Mouse (Mus musculus): Measurements from ENCODE around the gene Cisd2. TPM values are rescaled to one million over a fixed set of nuclear protein-coding genes. Genes with fewer than 3 reads are reported as not detected.

Gene Cisd2
- 64.6 and 66.8 TPM in 2 replicates for polyA plus RNA-seq (2015; fragmentation: Nextera tagmentation; extraction: Ambion mirVana)

GRCm38 (mm10) chr3:135423608-135424212 is at the start of gene Cisd2:
Gene Cisd2, minus strand, starts transcription at chr3:135423925.
- H3K27ac ChIP-seq (replicated peaks) = peak within 1 kb of the TSS; percentile 100
- peak; percentile 40 for ATAC-seq (ENCODE audit: low FRiP score, low read depth)
- no peaks in the 10 kb centered on the region for H3K9me3 ChIP-seq
- H3K27me3 ChIP-seq = no peaks in the 10 kb centered on the region
- peak within 1 kb of the TSS; percentile 66 for H3K4me2 ChIP-seq
- 2% methylated on average over 8 of the region's 8 CpGs for WGBS
- H3K9ac ChIP-seq = peak within 1 kb of the TSS; percentile 66
- peaks cover 25% of the 10 kb centered on the region for H3K4me1 ChIP-seq (replicated peaks)
- peak within 1 kb of the TSS; percentile 73 for H3K4me3 ChIP-seq
- no peaks in the 10 kb centered on the region for H3K36me3 ChIP-seq

GRCm38 (mm10) chr3:135470823-135471222 is 47.1 kb upstream of the Cisd2 start:
- no peak overlapping the region for H3K4me2 ChIP-seq
- no peak for ATAC-seq (ENCODE audit: low FRiP score, low read depth)

GRCm38 (mm10) chr3:135469974-135470373 is 46.2 kb upstream of the Cisd2 start:
- peak; percentile 49; the same call in 1 of the 2 replicates for ATAC-seq (ENCODE audit: low FRiP score, low read depth)
- no peak overlapping the region for H3K4me2 ChIP-seq
- WGBS = 46% methylated on average over 4 of the region's 4 CpGs

More at GRCm38 (mm10) chr3:135470823-135471222, 47.1 kb upstream of the Cisd2 start:
- Histone ChIP-seq H3K27ac (replicated peaks) (no peak overlapping the region), H3K36me3 (peaks cover 5% of the 10 kb centered on the region), H3K9ac (no peak overlapping the region), H3K9me3 (no peaks in the 10 kb centered on the region), H3K4me1 (replicated peaks) (no peaks in the 10 kb centered on the region), H3K4me3 (no peak overlapping the region), H3K27me3 (no peaks in the 10 kb centered on the region)
- WGBS = 86% methylated on average over 1 of the region's 1 CpGs

GRCm38 (mm10) chr3:135469146-135469545 is 45.4 kb upstream of the Cisd2 start:
- no peak overlapping the region for H3K4me2 ChIP-seq
- 63% methylated on average over 3 of the region's 3 CpGs for WGBS
- no peaks in the 10 kb centered on the region for H3K27me3 ChIP-seq
- H3K4me3 ChIP-seq = no peak overlapping the region
- no peaks in the 10 kb centered on the region for H3K4me1 ChIP-seq (replicated peaks)
- ATAC-seq (ENCODE audit: low FRiP score, low read depth) = no peak
- H3K36me3 ChIP-seq = peaks cover 5% of the 10 kb centered on the region
- no peak overlapping the region for H3K9ac ChIP-seq
- H3K27ac ChIP-seq (replicated peaks) = no peak overlapping the region
- H3K9me3 ChIP-seq = no peaks in the 10 kb centered on the region

More at GRCm38 (mm10) chr3:135469974-135470373, 46.2 kb upstream of the Cisd2 start:
- no peak overlapping the region for H3K27ac ChIP-seq (replicated peaks)
- no peaks in the 10 kb centered on the region for H3K27me3 ChIP-seq
- H3K9ac ChIP-seq = no peak overlapping the region
- H3K4me1 ChIP-seq (replicated peaks) = no peaks in the 10 kb centered on the region
- H3K36me3 ChIP-seq = peaks cover 5% of the 10 kb centered on the region
- H3K4me3 ChIP-seq = no peak overlapping the region
- no peaks in the 10 kb centered on the region for H3K9me3 ChIP-seq

GRCm38 (mm10) chr3:135468402-135468801 is 44.7 kb upstream of the Cisd2 start:
- 82% methylated on average over 1 of the region's 1 CpGs for WGBS
- H3K4me3 ChIP-seq = no peak overlapping the region
- no peaks in the 10 kb centered on the region for H3K27me3 ChIP-seq
- no peak for ATAC-seq (ENCODE audit: low FRiP score, low read depth)
- H3K36me3 ChIP-seq = peaks cover 5% of the 10 kb centered on the region
- no peak overlapping the region for H3K9ac ChIP-seq
- no peak overlapping the region for H3K27ac ChIP-seq (replicated peaks)
- no peaks in the 10 kb centered on the region for H3K4me1 ChIP-seq (replicated peaks)
- H3K9me3 ChIP-seq = no peaks in the 10 kb centered on the region
- no peak overlapping the region for H3K4me2 ChIP-seq

GRCm38 (mm10) chr3:135458981-135459380 is 35.3 kb upstream of the Cisd2 start:
- no peak for ATAC-seq (ENCODE audit: low FRiP score, low read depth)
- Histone ChIP-seq H3K27ac (replicated peaks) (no peak overlapping the region), H3K4me1 (replicated peaks) (no peaks in the 10 kb centered on the region), H3K9me3 (no peaks in the 10 kb centered on the region), H3K36me3 (peaks cover 31% of the 10 kb centered on the region), H3K4me2 (no peak overlapping the region), H3K4me3 (no peak overlapping the region), H3K9ac (no peak overlapping the region), H3K27me3 (no peaks in the 10 kb centered on the region)

GRCm38 (mm10) chr3:135444930-135445329 is 21.2 kb upstream of the Cisd2 start:
- Histone ChIP-seq H3K9ac (no peak overlapping the region), H3K4me2 (no peak overlapping the region), H3K4me3 (no peak overlapping the region), H3K27me3 (no peaks in the 10 kb centered on the region), H3K9me3 (no peaks in the 10 kb centered on the region), H3K27ac (replicated peaks) (no peak overlapping the region), H3K36me3 (no peaks in the 10 kb centered on the region), H3K4me1 (replicated peaks) (peaks cover 42% of the 10 kb centered on the region)
- ATAC-seq (ENCODE audit: low FRiP score, low read depth) = no peak

- no peaks in the 10 kb centered on the region for H3K9me3 ChIP-seq
- H3K36me3 ChIP-seq = no peaks in the 10 kb centered on the region
- peaks cover 46% of the 10 kb centered on the region for H3K4me1 ChIP-seq (replicated peaks)
- H3K27ac ChIP-seq (replicated peaks) = no peak overlapping the region
- ATAC-seq (ENCODE audit: low FRiP score, low read depth) = no peak
- peak overlapping the region; percentile 91 for H3K9ac ChIP-seq
- peak overlapping the region; percentile 95 for H3K4me2 ChIP-seq
- 47% methylated on average over 10 of the region's 10 CpGs for WGBS
- H3K4me3 ChIP-seq = peak overlapping the region; percentile 84
- H3K27me3 ChIP-seq = no peaks in the 10 kb centered on the region
Measured at GRCm38 (mm10) chr3:135440621-135441020, 16.9 kb upstream of the Cisd2 start.

GRCm38 (mm10) chr3:135440221-135440620 is 16.5 kb upstream of the Cisd2 start:
- no peaks in the 10 kb centered on the region for H3K36me3 ChIP-seq
- peak overlapping the region; percentile 91 for H3K9ac ChIP-seq
- peak overlapping the region; percentile 84 for H3K4me3 ChIP-seq
- peaks cover 46% of the 10 kb centered on the region for H3K4me1 ChIP-seq (replicated peaks)
- ATAC-seq (ENCODE audit: low FRiP score, low read depth) = no peak
- H3K4me2 ChIP-seq = peak overlapping the region; percentile 95
- 24% methylated on average over 7 of the region's 7 CpGs for WGBS
- H3K27ac ChIP-seq (replicated peaks) = peak overlapping the region; percentile 100; the same call in 1 of the 2 replicates
- H3K27me3 ChIP-seq = no peaks in the 10 kb centered on the region
- no peaks in the 10 kb centered on the region for H3K9me3 ChIP-seq

GRCm38 (mm10) chr3:135439651-135440050 is 15.9 kb upstream of the Cisd2 start:
- Histone ChIP-seq H3K4me1 (replicated peaks) (peaks cover 42% of the 10 kb centered on the region), H3K27me3 (no peaks in the 10 kb centered on the region), H3K4me2 (peak overlapping the region; percentile 95), H3K9me3 (no peaks in the 10 kb centered on the region), H3K9ac (peak overlapping the region; percentile 91), H3K27ac (replicated peaks) (peak overlapping the region; percentile 100), H3K4me3 (peak overlapping the region; percentile 84), H3K36me3 (no peaks in the 10 kb centered on the region)
- ATAC-seq (ENCODE audit: low FRiP score, low read depth) = no peak
- WGBS = 3% methylated on average over 15 of the region's 15 CpGs

- peak; percentile 65 for ATAC-seq (ENCODE audit: low FRiP score, low read depth)
- WGBS = 0% methylated on average over 46 of the region's 76 CpGs
- peak overlapping the region; percentile 95 for H3K4me2 ChIP-seq
- peak overlapping the region; percentile 100 for H3K27ac ChIP-seq (replicated peaks)
- H3K4me3 ChIP-seq = peak overlapping the region; percentile 84
- H3K4me1 ChIP-seq (replicated peaks) = peaks cover 41% of the 10 kb centered on the region
- H3K27me3 ChIP-seq = no peaks in the 10 kb centered on the region
- no peaks in the 10 kb centered on the region for H3K36me3 ChIP-seq
- H3K9ac ChIP-seq = peak overlapping the region; percentile 91
- no peaks in the 10 kb centered on the region for H3K9me3 ChIP-seq
Measured at GRCm38 (mm10) chr3:135438913-135439531, 15.3 kb upstream of the Cisd2 start.

GRCm38 (mm10) chr3:135438531-135438912 is 14.8 kb upstream of the Cisd2 start:
- H3K4me2 ChIP-seq = peak overlapping the region; percentile 95
- no peaks in the 10 kb centered on the region for H3K27me3 ChIP-seq
- H3K36me3 ChIP-seq = no peaks in the 10 kb centered on the region
- H3K27ac ChIP-seq (replicated peaks) = peak overlapping the region; percentile 100
- peak overlapping the region; percentile 91 for H3K9ac ChIP-seq
- no peaks in the 10 kb centered on the region for H3K9me3 ChIP-seq
- peaks cover 37% of the 10 kb centered on the region for H3K4me1 ChIP-seq (replicated peaks)
- peak overlapping the region; percentile 84 for H3K4me3 ChIP-seq
- WGBS = under 1% methylated on average over 49 of the region's 50 CpGs
- peak; percentile 82 for ATAC-seq (ENCODE audit: low FRiP score, low read depth)
